Mouse (Mus musculus) G1E (cell line): ENCODE data around the gene Gm20431. TPM values are rescaled to one million over a fixed set of nuclear protein-coding genes. Genes with fewer than 3 reads are reported as not detected.

Experiments used
- ATAC-seq: 2 replicates; pipeline ENCODE4 v1.8.0; 2016; ENCODE audit warnings: mild to moderate bottlenecking; ENCODE audit not compliant: insufficient number of reproducible peaks, poor library complexity, low FRiP score, severe bottlenecking; ENCODE audit errors: extremely low read depth
- DNase-seq: peaks from one replicate; pipeline ENCODE4 v3.0.0; 2012; ENCODE audit warnings: low spot score
- H3K27me3 ChIP-seq: 2 replicates; pipeline ENCODE4 v1.6.1; 2012; ENCODE audit warnings: mild to moderate bottlenecking, low read length, inconsistent platforms; ENCODE audit not compliant: insufficient read depth
- H3K36me3 ChIP-seq: replicated peaks from 2 replicates; pipeline ENCODE3; 2012; ENCODE audit warnings: mild to moderate bottlenecking, inconsistent platforms
- H3K4me1 ChIP-seq: 2 replicates; pipeline ENCODE4 v1.6.1; 2012; ENCODE audit warnings: low read depth, low read length, inconsistent platforms, mixed read lengths; ENCODE audit not compliant: insufficient read depth
- H3K4me3 ChIP-seq: 2 replicates; pipeline ENCODE4 v1.5.1; 2012; ENCODE audit warnings: low read depth, mild to moderate bottlenecking, inconsistent platforms, low read length, moderate library complexity, mixed read lengths
- H3K9me3 ChIP-seq: replicated peaks from 2 replicates; pipeline ENCODE4 v1.6.1; 2012; ENCODE audit warnings: inconsistent platforms
- CTCF ChIP-seq: IDR thresholded peaks from 2 replicates; pipeline ENCODE4 v1.5.1; 2012; ENCODE audit warnings: low read depth, low read length, inconsistent platforms, mixed read lengths
- GATA1 ChIP-seq: IDR thresholded peaks from 2 replicates; pipeline ENCODE4 v1.6.1; 2012; ENCODE audit warnings: borderline replicate concordance, low read length, inconsistent platforms, mixed read lengths
- GATA2 ChIP-seq: IDR thresholded peaks from 2 replicates; pipeline ENCODE4 v1.6.1; 2012; ENCODE audit warnings: low read depth, low read length, inconsistent platforms, borderline replicate concordance
- POLR2AphosphoS5 ChIP-seq: IDR thresholded peaks from 2 replicates; pipeline ENCODE4 v1.6.1; 2012; ENCODE audit warnings: low read depth, low read length, inconsistent platforms; ENCODE audit not compliant: insufficient replicate concordance
- TAL1 ChIP-seq: conservative IDR thresholded peaks from 2 replicates; pipeline ENCODE4 v1.6.1; 2012; ENCODE audit warnings: low read depth, low read length, inconsistent platforms, mixed read lengths
- polyA plus RNA-seq: library from polyadenylated mRNA; stranded (reverse); fragments of >175 nt; gene quantifications from 2 replicates; pipeline ENCODE4 v1.2.3, GENCODE M21; 2012
- total RNA-seq, 2 experiments: library from RNA; stranded (forward) in 1 of 2; stranded (reverse) in 1 of 2; fragments of 200-1000 nt in 1 of 2; fragments of >200 nt in 1 of 2; fragmentation: Nextera tagmentation in 1 of 2; gene quantifications; 2 replicates each; pipeline ENCODE4 v1.2.3; 2014 to 2017

The Gm20431 gene
- total and polyA plus RNA-seq, 3 experiments: 0.11 to 6.2 TPM; not detected in 1

- Histone ChIP-seq H3K9me3 (no peaks in the 10 kb centered on the region), H3K4me3 (peak overlapping the region; percentile 88; the same call in 1 of the 2 replicates), H3K4me1 (peaks cover 44% of the 10 kb centered on the region), H3K27me3 (peaks cover 3% of the 10 kb centered on the region; the same call in 1 of the 2 replicates), H3K36me3 (peaks cover 27% of the 10 kb centered on the region)
- ATAC-seq (no peak), DNase-seq (no peak)
- TF ChIP-seq GATA2 (no peak), CTCF (no peak), TAL1 (no peak), POLR2AphosphoS5 (no peak), GATA1 (no peak)
Observed at GRCm38 (mm10) chr2:167634865-167635512, 26.3 kb downstream of the Gm20431 start.

DNA sequence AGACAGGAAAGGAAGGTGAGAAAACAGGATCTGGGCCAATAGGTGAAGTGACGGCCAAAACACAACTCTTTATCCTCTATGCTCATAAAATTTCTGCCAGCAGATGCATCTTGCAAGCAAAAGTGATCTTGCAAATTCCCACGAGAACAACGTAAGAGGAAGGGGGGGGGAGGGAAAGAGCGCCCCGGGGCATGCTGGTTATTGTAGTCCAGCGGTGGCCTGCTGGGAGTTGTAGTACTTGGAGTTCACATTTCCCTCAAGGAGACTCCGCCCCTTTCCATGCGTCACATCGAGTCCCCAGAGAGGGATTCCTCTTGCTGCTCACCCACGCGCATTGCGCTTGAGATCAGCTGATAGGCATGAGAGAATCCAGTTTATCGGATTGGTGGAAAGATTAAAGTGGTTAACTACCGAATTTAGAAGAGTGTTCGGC, 26.9 kb downstream of the Gm20431 start:
- Histone ChIP-seq H3K27me3 (peaks cover 3% of the 10 kb centered on the region; the same call in 1 of the 2 replicates), H3K36me3 (peaks cover 27% of the 10 kb centered on the region), H3K9me3 (no peaks in the 10 kb centered on the region), H3K4me1 (peaks cover 50% of the 10 kb centered on the region), H3K4me3 (peak overlapping the region; percentile 88; the same call in 1 of the 2 replicates)
- DNase-seq (peak; percentile 77), ATAC-seq (peak; percentile 82)
- no peak for TF ChIP-seq CTCF
- TF ChIP-seq TAL1: no peak
- TF ChIP-seq GATA2: no peak
- no peak for TF ChIP-seq GATA1
- no peak for TF ChIP-seq POLR2AphosphoS5

GRCm38 (mm10) chr2:167633537-167633872, 27.8 kb downstream of the Gm20431 start:
- ATAC-seq: no peak
- DNase-seq: no peak
- peak overlapping the region; percentile 88; the same call in 1 of the 2 replicates for H3K4me3 ChIP-seq
- H3K27me3 ChIP-seq: peaks cover under 1% of the 10 kb centered on the region; the same call in 1 of the 2 replicates
- no peaks in the 10 kb centered on the region for H3K9me3 ChIP-seq
- TF ChIP-seq CTCF: no peak
- TF ChIP-seq GATA1: no peak
- TF ChIP-seq POLR2AphosphoS5: no peak
- TF ChIP-seq TAL1: no peak
- no peak for TF ChIP-seq GATA2
- peaks cover 27% of the 10 kb centered on the region for H3K36me3 ChIP-seq
- H3K4me1 ChIP-seq: peaks cover 59% of the 10 kb centered on the region

GRCm38 (mm10) chr2:167632731-167633536, 28.4 kb downstream of the Gm20431 start:
- peaks cover 65% of the 10 kb centered on the region for H3K4me1 ChIP-seq
- peak overlapping the region; percentile 88 for H3K4me3 ChIP-seq
- H3K36me3 ChIP-seq: peaks cover 30% of the 10 kb centered on the region
- no peaks in the 10 kb centered on the region for H3K27me3 ChIP-seq
- no peak for DNase-seq
- TF ChIP-seq TAL1: no peak
- no peak for TF ChIP-seq CTCF
- TF ChIP-seq GATA2: no peak
- TF ChIP-seq POLR2AphosphoS5: no peak
- no peak for TF ChIP-seq GATA1
- ATAC-seq: no peak
- H3K9me3 ChIP-seq: no peaks in the 10 kb centered on the region

- H3K36me3 ChIP-seq: peaks cover 41% of the 10 kb centered on the region
- TF ChIP-seq GATA2: no peak
- no peak for TF ChIP-seq CTCF
- no peak for TF ChIP-seq GATA1
- no peak for TF ChIP-seq TAL1
- TF ChIP-seq POLR2AphosphoS5: no peak
- H3K4me1 ChIP-seq: peaks cover 76% of the 10 kb centered on the region
- H3K27me3 ChIP-seq: no peaks in the 10 kb centered on the region
- H3K9me3 ChIP-seq: no peaks in the 10 kb centered on the region
- DNase-seq: peak; percentile 95
- H3K4me3 ChIP-seq: peak within 1 kb of the TSS; percentile 88
- ATAC-seq: peak; percentile 51
Observed at GRCm38 (mm10) chr2:167631591-167632448, 29.5 kb downstream of the Gm20431 start, which contains the start of gene Ube2v1. Ube2v1 (minus strand) TSS chr2:167632095.

GRCm38 (mm10) chr2:167631181-167631590, 30.1 kb downstream of the Gm20431 start:
- no peak for DNase-seq
- Histone ChIP-seq H3K27me3 (no peaks in the 10 kb centered on the region), H3K9me3 (no peaks in the 10 kb centered on the region), H3K4me3 (peak overlapping the region; percentile 88), H3K4me1 (peaks cover 78% of the 10 kb centered on the region), H3K36me3 (peaks cover 43% of the 10 kb centered on the region)
- TF ChIP-seq GATA1 (no peak), POLR2AphosphoS5 (no peak), GATA2 (no peak), TAL1 (no peak), CTCF (no peak)
- no peak for ATAC-seq
